Mouse (Mus musculus): ENCODE measurements around the gene Rnf10. TPM values are rescaled to one million over a fixed set of nuclear protein-coding genes. Genes with fewer than 3 reads are reported as not detected.

Rnf10 gene
- polyA plus RNA-seq, 1 experiment from 2014 or later, result 75.0 TPM

- no peaks in the 10 kb centered on the region for H3K27me3 ChIP-seq (ENCODE audit: control insufficient read depth, insufficient read depth, low read length)
- H3K4me1 ChIP-seq (ENCODE audit: control insufficient read depth, insufficient read depth, low read length), result peaks cover 3% of the 10 kb centered on the region; the same call in 1 of the 2 replicates
- H3K4me2 ChIP-seq (ENCODE audit: low read depth, low read length), result no peak overlapping the region; the same call in 1 of the 2 replicates
- H3K36me3 ChIP-seq (replicated peaks; ENCODE audit: control insufficient read depth, insufficient read depth, low read depth, low read length), result no peaks in the 10 kb centered on the region; the same call in 1 of the 2 replicates
- no peaks in the 10 kb centered on the region for H3K9me3 ChIP-seq (replicated peaks; ENCODE audit: control insufficient read depth, low read length)
- H3K27ac ChIP-seq (replicated peaks; ENCODE audit: low read depth, low read length), result 0 out of 2 replicates have a peak overlapping the region, but pooled peaks have one; percentile 60
- H3K4me3 ChIP-seq (ENCODE audit: low read depth, low read length), result no peak overlapping the region
- WGBS, result 76% methylated on average over 6 of the region's 6 CpGs
- H3K9ac ChIP-seq (replicated peaks; ENCODE audit: low read length), result no peak overlapping the region; the same call in 1 of the 2 replicates
- ATAC-seq (replicated peaks; ENCODE audit: insufficient number of reproducible peaks, low FRiP score, low TSS enrichment, low read depth) (no peak), DNase-seq (ENCODE audit: low spot score) (no peak)
These were observed 944 bp upstream of the Rnf10 start for GRCm38 (mm10) chr5:115273549-115274135.

GRCm38 (mm10) chr5:115271931-115272811 is 527 bp downstream of the Rnf10 start:
- Histone ChIP-seq H3K36me3 (replicated peaks; ENCODE audit: control insufficient read depth, insufficient read depth, low read depth, low read length) (no peaks in the 10 kb centered on the region; the same call in 1 of the 2 replicates), H3K4me1 (ENCODE audit: control insufficient read depth, insufficient read depth, low read length) (peaks cover 3% of the 10 kb centered on the region; the same call in 1 of the 2 replicates), H3K4me3 (ENCODE audit: low read depth, low read length) (peak overlapping the region; percentile 90), H3K9me3 (replicated peaks; ENCODE audit: control insufficient read depth, low read length) (no peaks in the 10 kb centered on the region), H3K27ac (replicated peaks; ENCODE audit: low read depth, low read length) (peak overlapping the region; percentile 30), H3K9ac (replicated peaks; ENCODE audit: low read length) (peak overlapping the region; percentile 96), H3K27me3 (ENCODE audit: control insufficient read depth, insufficient read depth, low read length) (no peaks in the 10 kb centered on the region), H3K4me2 (ENCODE audit: low read depth, low read length) (peak overlapping the region; percentile 79)
- WGBS, result under 1% methylated on average over 66 of the region's 77 CpGs
- DNase-seq (ENCODE audit: low spot score) (peak; percentile 47), ATAC-seq (replicated peaks; ENCODE audit: insufficient number of reproducible peaks, low FRiP score, low TSS enrichment, low read depth) (no peak; the same call in 1 of the 2 replicates)

- H3K4me1 ChIP-seq (ENCODE audit: control insufficient read depth, insufficient read depth, low read length), result peaks cover 3% of the 10 kb centered on the region; the same call in 1 of the 2 replicates
- DNase-seq (ENCODE audit: low spot score) (no peak), ATAC-seq (replicated peaks; ENCODE audit: insufficient number of reproducible peaks, low FRiP score, low TSS enrichment, low read depth) (no peak)
- H3K9me3 ChIP-seq (replicated peaks; ENCODE audit: control insufficient read depth, low read length), result no peaks in the 10 kb centered on the region
- 96% methylated on average over 1 of the region's 1 CpGs for WGBS
- H3K4me2 ChIP-seq (ENCODE audit: low read depth, low read length), result no peak overlapping the region
- no peak overlapping the region for H3K9ac ChIP-seq (replicated peaks; ENCODE audit: low read length)
- H3K4me3 ChIP-seq (ENCODE audit: low read depth, low read length), result no peak overlapping the region
- H3K36me3 ChIP-seq (replicated peaks; ENCODE audit: control insufficient read depth, insufficient read depth, low read depth, low read length), result no peaks in the 10 kb centered on the region; the same call in none of the 2 replicates
- H3K27ac ChIP-seq (replicated peaks; ENCODE audit: low read depth, low read length), result no peak overlapping the region
- H3K27me3 ChIP-seq (ENCODE audit: control insufficient read depth, insufficient read depth, low read length), result no peaks in the 10 kb centered on the region
These were observed 2.7 kb downstream of the Rnf10 start for GRCm38 (mm10) chr5:115269969-115270368.

- Histone ChIP-seq H3K4me1 (ENCODE audit: control insufficient read depth, insufficient read depth, low read length) (peaks cover 3% of the 10 kb centered on the region; the same call in 1 of the 2 replicates), H3K4me2 (ENCODE audit: low read depth, low read length) (no peak overlapping the region), H3K27ac (replicated peaks; ENCODE audit: low read depth, low read length) (no peak overlapping the region), H3K36me3 (replicated peaks; ENCODE audit: control insufficient read depth, insufficient read depth, low read depth, low read length) (no peaks in the 10 kb centered on the region; the same call in none of the 2 replicates), H3K9ac (replicated peaks; ENCODE audit: low read length) (no peak overlapping the region), H3K4me3 (ENCODE audit: low read depth, low read length) (no peak overlapping the region), H3K27me3 (ENCODE audit: control insufficient read depth, insufficient read depth, low read length) (no peaks in the 10 kb centered on the region), H3K9me3 (replicated peaks; ENCODE audit: control insufficient read depth, low read length) (no peaks in the 10 kb centered on the region)
- DNase-seq (ENCODE audit: low spot score) (no peak), ATAC-seq (replicated peaks; ENCODE audit: insufficient number of reproducible peaks, low FRiP score, low TSS enrichment, low read depth) (no peak)
- 64% methylated on average over 3 of the region's 3 CpGs for WGBS
These were observed 4.4 kb downstream of the Rnf10 start for GRCm38 (mm10) chr5:115268266-115268665.

GRCm38 (mm10) chr5:115267469-115268045 is 5.1 kb downstream of the Rnf10 start:
- WGBS, result 84% methylated on average over 3 of the region's 3 CpGs
- H3K36me3 ChIP-seq (replicated peaks; ENCODE audit: control insufficient read depth, insufficient read depth, low read depth, low read length), result no peaks in the 10 kb centered on the region; the same call in none of the 2 replicates
- H3K4me3 ChIP-seq (ENCODE audit: low read depth, low read length), result no peak overlapping the region
- no peaks in the 10 kb centered on the region for H3K27me3 ChIP-seq (ENCODE audit: control insufficient read depth, insufficient read depth, low read length)
- H3K9ac ChIP-seq (replicated peaks; ENCODE audit: low read length), result no peak overlapping the region
- no peak overlapping the region for H3K27ac ChIP-seq (replicated peaks; ENCODE audit: low read depth, low read length)
- ATAC-seq (replicated peaks; ENCODE audit: insufficient number of reproducible peaks, low FRiP score, low TSS enrichment, low read depth) (no peak), DNase-seq (ENCODE audit: low spot score) (no peak)
- H3K4me2 ChIP-seq (ENCODE audit: low read depth, low read length), result no peak overlapping the region
- no peaks in the 10 kb centered on the region for H3K9me3 ChIP-seq (replicated peaks; ENCODE audit: control insufficient read depth, low read length)
- peaks cover 3% of the 10 kb centered on the region; the same call in 1 of the 2 replicates for H3K4me1 ChIP-seq (ENCODE audit: control insufficient read depth, insufficient read depth, low read length)

- no peak for ATAC-seq (replicated peaks; ENCODE audit: insufficient number of reproducible peaks, low FRiP score, low TSS enrichment, low read depth)
- no peaks in the 10 kb centered on the region; the same call in none of the 2 replicates for H3K36me3 ChIP-seq (replicated peaks; ENCODE audit: control insufficient read depth, insufficient read depth, low read depth, low read length)
- no peak overlapping the region for H3K27ac ChIP-seq (replicated peaks; ENCODE audit: low read depth, low read length)
- peaks cover 3% of the 10 kb centered on the region; the same call in 1 of the 2 replicates for H3K4me1 ChIP-seq (ENCODE audit: control insufficient read depth, insufficient read depth, low read length)
- H3K9me3 ChIP-seq (replicated peaks; ENCODE audit: control insufficient read depth, low read length), result no peaks in the 10 kb centered on the region
- H3K9ac ChIP-seq (replicated peaks; ENCODE audit: low read length), result no peak overlapping the region
- no peaks in the 10 kb centered on the region for H3K27me3 ChIP-seq (ENCODE audit: control insufficient read depth, insufficient read depth, low read length)
- WGBS, result 91% methylated on average over 8 of the region's 8 CpGs
- H3K4me2 ChIP-seq (ENCODE audit: low read depth, low read length), result no peak overlapping the region
- DNase-seq (ENCODE audit: low spot score), result no peak
- no peak overlapping the region for H3K4me3 ChIP-seq (ENCODE audit: low read depth, low read length)
These were observed 5.8 kb downstream of the Rnf10 start for GRCm38 (mm10) chr5:115266787-115267468.

- H3K9ac ChIP-seq (replicated peaks; ENCODE audit: low read length), result no peak overlapping the region
- H3K4me3 ChIP-seq (ENCODE audit: low read depth, low read length), result no peak overlapping the region
- WGBS, result 95% methylated on average over 5 of the region's 5 CpGs
- peaks cover 3% of the 10 kb centered on the region; the same call in 1 of the 2 replicates for H3K4me1 ChIP-seq (ENCODE audit: control insufficient read depth, insufficient read depth, low read length)
- H3K27ac ChIP-seq (replicated peaks; ENCODE audit: low read depth, low read length), result no peak overlapping the region
- H3K9me3 ChIP-seq (replicated peaks; ENCODE audit: control insufficient read depth, low read length), result no peaks in the 10 kb centered on the region
- H3K4me2 ChIP-seq (ENCODE audit: low read depth, low read length), result no peak overlapping the region
- no peaks in the 10 kb centered on the region; the same call in none of the 2 replicates for H3K36me3 ChIP-seq (replicated peaks; ENCODE audit: control insufficient read depth, insufficient read depth, low read depth, low read length)
- ATAC-seq (replicated peaks; ENCODE audit: insufficient number of reproducible peaks, low FRiP score, low TSS enrichment, low read depth), result no peak
- DNase-seq (ENCODE audit: low spot score), result no peak
- H3K27me3 ChIP-seq (ENCODE audit: control insufficient read depth, insufficient read depth, low read length), result no peaks in the 10 kb centered on the region
These were observed 6.4 kb downstream of the Rnf10 start for GRCm38 (mm10) chr5:115266340-115266739.

Measured in embryonic facial prominence, embryonic 11.5 days (tissue).